Mouse (Mus musculus): Measurements from ENCODE around the gene Hist1h3d. TPM values are rescaled to one million over a fixed set of nuclear protein-coding genes. Genes with fewer than 3 reads are reported as not detected.
"Not testable (repeated sequence)": the region's sequence is repeated elsewhere in the genome, so short reads cannot be mapped to it uniquely, and the experiment has no call there.

Hist1h3d gene
- polyA plus RNA-seq, 1 experiment from 2014 or later, result 7.7 TPM

GRCm38 (mm10) chr13:23611638-23612037, 36.1 kb downstream of the Hist1h3d start:
- no peak for DNase-seq (ENCODE audit: low spot score)
- no peak overlapping the region for H3K4me3 ChIP-seq
- 90% methylated on average over 3 of the region's 3 CpGs for WGBS
- H3K27ac ChIP-seq, result no peak overlapping the region
- no peaks in the 10 kb centered on the region for H3K36me3 ChIP-seq
- H3K27me3 ChIP-seq (ENCODE audit: low read depth, poor library complexity, severe bottlenecking), result no peaks in the 10 kb centered on the region
- no peaks in the 10 kb centered on the region for H3K9me3 ChIP-seq (replicated peaks)
- H3K4me1 ChIP-seq, result no peaks in the 10 kb centered on the region

- no peak for DNase-seq (ENCODE audit: low spot score)
- Histone ChIP-seq H3K27ac (peak overlapping the region; percentile 91), H3K27me3 (ENCODE audit: low read depth, poor library complexity, severe bottlenecking) (no peaks in the 10 kb centered on the region), H3K36me3 (no peaks in the 10 kb centered on the region), H3K4me3 (peak overlapping the region; percentile 57), H3K4me1 (peaks cover 18% of the 10 kb centered on the region), H3K9me3 (replicated peaks) (no peaks in the 10 kb centered on the region)
- 61% methylated on average over 12 of the region's 12 CpGs for WGBS
Measured at GRCm38 (mm10) chr13:23620056-23620732, 44.6 kb downstream of the Hist1h3d start.

GRCm38 (mm10) chr13:23620733-23621531, 45.4 kb downstream of the Hist1h3d start, which contains the start of gene Hist1h2be:
Gene Hist1h2be, minus strand, starts transcription at chr13:23621124.
- peaks cover 18% of the 10 kb centered on the region for H3K4me1 ChIP-seq
- no peaks in the 10 kb centered on the region for H3K27me3 ChIP-seq (ENCODE audit: low read depth, poor library complexity, severe bottlenecking)
- peak within 1 kb of the TSS; percentile 91 for H3K27ac ChIP-seq
- 1% methylated on average over 27 of the region's 27 CpGs for WGBS
- H3K36me3 ChIP-seq, result no peaks in the 10 kb centered on the region
- H3K9me3 ChIP-seq (replicated peaks), result no peaks in the 10 kb centered on the region
- H3K4me3 ChIP-seq, result peak within 1 kb of the TSS; percentile 57
- DNase-seq (ENCODE audit: low spot score), result peak; percentile 68

- under 1% methylated on average over 18 of the region's 18 CpGs for WGBS
Measured at GRCm38 (mm10) chr13:23621532-23622174, 46.1 kb downstream of the Hist1h3d start.

GRCm38 (mm10) chr13:23622175-23622671, 46.7 kb downstream of the Hist1h3d start, which contains the start of gene Hist1h1e:
Gene Hist1h1e, minus strand, starts transcription at chr13:23622558.
- under 1% methylated on average over 53 of the region's 53 CpGs for WGBS

More at GRCm38 (mm10) chr13:23621532-23622174, 46.1 kb downstream of the Hist1h3d start:
- Histone ChIP-seq H3K4me1 (peaks cover 18% of the 10 kb centered on the region), H3K4me3 (peak overlapping the region; percentile 57), H3K9me3 (replicated peaks) (no peaks in the 10 kb centered on the region), H3K36me3 (no peaks in the 10 kb centered on the region), H3K27ac (peak overlapping the region; percentile 91), H3K27me3 (ENCODE audit: low read depth, poor library complexity, severe bottlenecking) (no peaks in the 10 kb centered on the region)
- DNase-seq (ENCODE audit: low spot score), result peak; percentile 76

GRCm38 (mm10) chr13:23622861-23623450, 47.4 kb downstream of the Hist1h3d start:
- Histone ChIP-seq H3K36me3 (no peaks in the 10 kb centered on the region), H3K9me3 (replicated peaks) (no peaks in the 10 kb centered on the region), H3K27ac (peak overlapping the region; percentile 91), H3K4me3 (peak overlapping the region; percentile 57), H3K27me3 (ENCODE audit: low read depth, poor library complexity, severe bottlenecking) (no peaks in the 10 kb centered on the region), H3K4me1 (peaks cover 18% of the 10 kb centered on the region)
- no peak for DNase-seq (ENCODE audit: low spot score)
- 34% methylated on average over 7 of the region's 7 CpGs for WGBS

More at GRCm38 (mm10) chr13:23622175-23622671, 46.7 kb downstream of the Hist1h3d start, which contains the start of gene Hist1h1e:
- not testable (repeated sequence) for H3K36me3 ChIP-seq; H3K27me3 ChIP-seq (ENCODE audit: low read depth, poor library complexity, severe bottlenecking); H3K9me3 ChIP-seq (replicated peaks)
- peak; percentile 93 for DNase-seq (ENCODE audit: low spot score)
- Histone ChIP-seq H3K4me3 (peak within 1 kb of the TSS; percentile 57), H3K27ac (peak within 1 kb of the TSS; percentile 91), H3K4me1 (peaks cover 18% of the 10 kb centered on the region)

Small RNA genes within 50 kb of the gene (microRNA-seq; reads per million reads assigned to microRNA genes)
- gene Gm44297, result not detected
- not detected for gene Gm44359
- not detected for gene Gm44394

Other genes with a start within 250 kb of the Hist1h3d start
- gene Zfp322a, start 206.6 kb upstream of the Hist1h3d start, polyA plus RNA-seq (2016; fragmentation: Nextera tagmentation; extraction: Ambion mirVana), result 55.7 and 69.0 TPM in 2 replicates
- 16.9 and 17.1 TPM in 2 replicates for gene Abt1, start 151.9 kb upstream of the Hist1h3d start, polyA plus RNA-seq (2016; fragmentation: Nextera tagmentation; extraction: Ambion mirVana)
- gene Btn1a1, start 109.9 kb upstream of the Hist1h3d start, polyA plus RNA-seq (2016; fragmentation: Nextera tagmentation; extraction: Ambion mirVana), result 0.08 and 0.10 TPM in 2 replicates
- gene Btn2a2, start 86.9 kb upstream of the Hist1h3d start, polyA plus RNA-seq (2016; fragmentation: Nextera tagmentation; extraction: Ambion mirVana), result 0.99 and 1.9 TPM in 2 replicates
- 2.4 and 4.5 TPM in 2 replicates for gene Hist1h4h, start 44.7 kb upstream of the Hist1h3d start, polyA plus RNA-seq (2016; fragmentation: Nextera tagmentation; extraction: Ambion mirVana)
- 8.0 and 11.7 TPM in 2 replicates for gene Hist1h2af, start 41.9 kb upstream of the Hist1h3d start, polyA plus RNA-seq (2016; fragmentation: Nextera tagmentation; extraction: Ambion mirVana)
- 4.7 and 5.3 TPM in 2 replicates for gene Hist1h3g, start 40.3 kb upstream of the Hist1h3d start, polyA plus RNA-seq (2016; fragmentation: Nextera tagmentation; extraction: Ambion mirVana)
- 0.56 and 0.69 TPM in 2 replicates for gene Hist1h2bh, start 32.4 kb upstream of the Hist1h3d start, polyA plus RNA-seq (2016; fragmentation: Nextera tagmentation; extraction: Ambion mirVana)
- 1.3 and 1.4 TPM in 2 replicates for gene Hist1h3f, start 31.7 kb upstream of the Hist1h3d start, polyA plus RNA-seq (2016; fragmentation: Nextera tagmentation; extraction: Ambion mirVana)
- 0.73 and 1.3 TPM in 2 replicates for gene Hist1h4f, start 24.1 kb upstream of the Hist1h3d start, polyA plus RNA-seq (2016; fragmentation: Nextera tagmentation; extraction: Ambion mirVana)
- gene Hist1h1d, start 22.5 kb upstream of the Hist1h3d start, polyA plus RNA-seq (2016; fragmentation: Nextera tagmentation; extraction: Ambion mirVana), result 0.59 and 0.67 TPM in 2 replicates
- 5.6 and 7.8 TPM in 2 replicates for gene Hist1h3e, start 13.4 kb upstream of the Hist1h3d start, polyA plus RNA-seq (2016; fragmentation: Nextera tagmentation; extraction: Ambion mirVana)
- 109 and 113 TPM in 2 replicates for gene Hist1h2ae, start 4.5 kb upstream of the Hist1h3d start, polyA plus RNA-seq (2016; fragmentation: Nextera tagmentation; extraction: Ambion mirVana)
- 7.3 and 8.1 TPM in 2 replicates for gene Hist1h2bg, start 4.4 kb upstream of the Hist1h3d start, polyA plus RNA-seq (2016; fragmentation: Nextera tagmentation; extraction: Ambion mirVana)
- 2.4 and 3.5 TPM in 2 replicates for gene Hist1h2bf, start 1.6 kb upstream of the Hist1h3d start, polyA plus RNA-seq (2016; fragmentation: Nextera tagmentation; extraction: Ambion mirVana)
- gene Hist1h2ad, start 1.4 kb upstream of the Hist1h3d start, polyA plus RNA-seq (2016; fragmentation: Nextera tagmentation; extraction: Ambion mirVana), result 1.3 and 3.9 TPM in 2 replicates
- gene Hist1h4d, start 5.8 kb downstream of the Hist1h3d start, polyA plus RNA-seq (2016; fragmentation: Nextera tagmentation; extraction: Ambion mirVana), result 109 and 120 TPM in 2 replicates
- gene Hist1h2be, start 45.4 kb downstream of the Hist1h3d start, polyA plus RNA-seq (2016; fragmentation: Nextera tagmentation; extraction: Ambion mirVana), result 2.3 and 4.2 TPM in 2 replicates
- 19.6 and 20.6 TPM in 2 replicates for gene Hist1h1e, start 46.8 kb downstream of the Hist1h3d start, polyA plus RNA-seq (2016; fragmentation: Nextera tagmentation; extraction: Ambion mirVana)
- 0.60 and 0.98 TPM in 2 replicates for gene Hist1h2ac, start 108.2 kb downstream of the Hist1h3d start, polyA plus RNA-seq (2016; fragmentation: Nextera tagmentation; extraction: Ambion mirVana)
- gene Hist1h2bc, start 108.4 kb downstream of the Hist1h3d start, polyA plus RNA-seq (2016; fragmentation: Nextera tagmentation; extraction: Ambion mirVana), result 16.9 and 17.0 TPM in 2 replicates
- 0.26 TPM in 1 of 2 replicates, not detected in the other for gene Hist1h1t, start 120.1 kb downstream of the Hist1h3d start, polyA plus RNA-seq (2016; fragmentation: Nextera tagmentation; extraction: Ambion mirVana)
- gene Hist1h4c, start 122.7 kb downstream of the Hist1h3d start, polyA plus RNA-seq (2016; fragmentation: Nextera tagmentation; extraction: Ambion mirVana), result 6.4 and 6.5 TPM in 2 replicates
- 1.6 and 2.0 TPM in 2 replicates for gene Hfe, start 135.1 kb downstream of the Hist1h3d start, polyA plus RNA-seq (2016; fragmentation: Nextera tagmentation; extraction: Ambion mirVana)
- 8.6 and 11.8 TPM in 2 replicates for gene Hist1h1c, start 163.0 kb downstream of the Hist1h3d start, polyA plus RNA-seq (2016; fragmentation: Nextera tagmentation; extraction: Ambion mirVana)
- gene Hist1h3c, start 169.8 kb downstream of the Hist1h3d start, polyA plus RNA-seq (2016; fragmentation: Nextera tagmentation; extraction: Ambion mirVana), result 9.6 TPM in 2 replicates
- gene Hist1h2bb, start 171.0 kb downstream of the Hist1h3d start, polyA plus RNA-seq (2016; fragmentation: Nextera tagmentation; extraction: Ambion mirVana), result 3.5 and 3.7 TPM in 2 replicates
- 55.9 and 60.6 TPM in 2 replicates for gene Hist1h2ab, start 175.4 kb downstream of the Hist1h3d start, polyA plus RNA-seq (2016; fragmentation: Nextera tagmentation; extraction: Ambion mirVana)
- 6.3 and 9.7 TPM in 2 replicates for gene Hist1h3b, start 176.5 kb downstream of the Hist1h3d start, polyA plus RNA-seq (2016; fragmentation: Nextera tagmentation; extraction: Ambion mirVana)
- gene Hist1h4b, start 181.2 kb downstream of the Hist1h3d start, polyA plus RNA-seq (2016; fragmentation: Nextera tagmentation; extraction: Ambion mirVana), result 4.4 and 5.9 TPM in 2 replicates
- gene Hist1h4a, start 185.5 kb downstream of the Hist1h3d start, polyA plus RNA-seq (2016; fragmentation: Nextera tagmentation; extraction: Ambion mirVana), result 0.51 and 0.62 TPM in 2 replicates
- 3.0 and 5.3 TPM in 2 replicates for gene Hist1h3a, start 186.6 kb downstream of the Hist1h3d start, polyA plus RNA-seq (2016; fragmentation: Nextera tagmentation; extraction: Ambion mirVana)
- gene Hist1h1a, start 187.9 kb downstream of the Hist1h3d start, polyA plus RNA-seq (2016; fragmentation: Nextera tagmentation; extraction: Ambion mirVana), result 2.1 and 4.0 TPM in 2 replicates
- not detected in 2 replicates for gene Trim38, start 194.2 kb downstream of the Hist1h3d start, polyA plus RNA-seq (2016; fragmentation: Nextera tagmentation; extraction: Ambion mirVana)
- gene Slc17a2, start 231.2 kb downstream of the Hist1h3d start, polyA plus RNA-seq (2016; fragmentation: Nextera tagmentation; extraction: Ambion mirVana), result 0.04 TPM in 1 of 2 replicates, not detected in the other